Mouse (Mus musculus): ENCODE data around the gene Ptpn21.

Ptpn21 gene

DNA sequence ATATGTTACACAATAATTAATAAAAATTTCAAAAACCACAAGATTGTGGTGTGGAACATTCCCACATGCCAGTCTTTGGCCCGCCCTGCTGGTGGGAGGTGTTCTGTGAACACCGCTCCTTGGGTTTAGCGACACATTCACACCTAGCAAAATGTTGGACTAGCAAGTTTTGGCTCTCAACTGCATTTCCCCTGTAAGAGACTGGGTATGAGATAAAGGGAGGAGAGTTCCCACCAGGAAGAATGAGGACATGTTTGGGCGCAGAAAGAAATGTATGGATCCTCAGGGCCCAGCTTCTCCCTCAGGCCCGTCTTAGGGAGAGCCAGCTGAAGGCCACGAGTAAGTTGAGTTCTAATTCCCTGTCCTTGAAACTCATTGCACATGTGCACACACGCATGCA lies 74.6 kb downstream of the Ptpn21 start:
- DNase-seq (ENCODE audit: low spot score), result no peak

DNA sequence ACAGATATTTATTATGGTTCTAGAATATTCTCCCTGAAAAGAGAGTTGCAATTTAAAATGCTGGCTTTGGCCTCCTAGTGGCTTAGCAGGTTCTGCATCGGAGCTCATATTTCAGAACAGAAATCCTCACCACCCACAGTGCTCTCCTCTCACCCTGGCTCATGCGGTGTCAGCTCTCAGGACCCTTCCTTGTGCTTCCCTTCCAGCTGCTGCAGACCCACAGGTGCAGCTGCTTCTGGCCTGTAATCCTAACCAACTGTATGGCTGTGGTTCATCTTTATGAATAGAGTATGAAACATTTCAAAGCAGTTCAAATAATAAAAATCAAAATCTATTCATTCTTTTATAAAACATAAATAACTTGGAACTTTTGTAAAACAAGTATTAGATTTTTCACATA lies 80.3 kb downstream of the Ptpn21 start:
- no peak for DNase-seq (ENCODE audit: low spot score)

DNA sequence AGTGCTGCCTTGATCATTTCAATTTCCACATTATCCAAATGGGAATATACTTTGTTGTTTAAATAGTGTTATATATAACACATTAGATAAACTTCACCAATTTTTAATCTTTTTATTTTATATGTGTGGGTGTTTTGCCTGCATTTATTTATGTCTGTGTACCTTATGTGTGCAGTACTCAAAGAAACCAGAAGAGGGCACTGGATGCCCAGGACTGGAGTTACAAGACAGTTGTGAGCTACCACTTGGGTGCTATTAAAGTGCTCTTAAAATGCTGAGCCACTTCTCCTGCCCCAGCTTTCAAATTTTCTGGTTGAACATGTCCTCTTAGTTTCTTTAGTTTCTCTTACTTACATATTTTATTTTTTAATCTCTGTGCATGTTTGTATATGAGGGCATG lies 92.4 kb downstream of the Ptpn21 start:
- no peak for DNase-seq (ENCODE audit: low spot score)

DNA sequence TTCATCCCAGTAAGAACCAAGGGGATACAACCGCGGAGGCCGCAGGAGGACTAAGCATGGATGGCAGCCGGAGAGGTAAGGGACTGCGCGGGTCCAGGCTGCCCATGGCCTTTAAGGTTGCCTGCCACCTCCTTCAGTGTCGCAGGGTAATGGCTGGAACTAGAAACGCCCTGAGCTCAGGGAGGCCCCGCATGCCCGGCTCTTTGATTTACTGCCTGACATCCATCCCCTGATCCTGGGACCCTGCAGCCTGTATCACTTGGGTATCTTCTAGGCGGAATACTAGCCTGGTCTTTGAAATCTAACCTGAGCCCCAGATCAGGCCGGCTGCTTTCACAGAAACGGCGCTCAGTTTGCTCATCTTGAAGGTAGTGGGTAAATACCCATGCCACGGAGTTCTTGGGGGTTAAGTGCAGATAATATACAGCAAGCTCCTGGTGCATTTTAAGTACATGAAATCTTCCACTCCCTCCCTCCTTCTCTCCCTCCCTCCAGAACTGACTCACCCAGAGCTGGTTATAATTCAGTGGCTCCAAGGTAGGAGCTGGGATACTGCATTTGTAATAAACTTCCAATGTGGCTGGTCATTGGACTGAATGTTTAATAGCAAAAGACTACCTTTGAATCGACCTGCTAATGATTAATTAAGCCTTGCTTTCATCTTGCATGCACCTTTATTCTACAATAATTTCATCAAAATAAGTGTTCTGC lies 108.8 kb downstream of the Ptpn21 start:
- no peak for DNase-seq (ENCODE audit: low spot score)

DNA sequence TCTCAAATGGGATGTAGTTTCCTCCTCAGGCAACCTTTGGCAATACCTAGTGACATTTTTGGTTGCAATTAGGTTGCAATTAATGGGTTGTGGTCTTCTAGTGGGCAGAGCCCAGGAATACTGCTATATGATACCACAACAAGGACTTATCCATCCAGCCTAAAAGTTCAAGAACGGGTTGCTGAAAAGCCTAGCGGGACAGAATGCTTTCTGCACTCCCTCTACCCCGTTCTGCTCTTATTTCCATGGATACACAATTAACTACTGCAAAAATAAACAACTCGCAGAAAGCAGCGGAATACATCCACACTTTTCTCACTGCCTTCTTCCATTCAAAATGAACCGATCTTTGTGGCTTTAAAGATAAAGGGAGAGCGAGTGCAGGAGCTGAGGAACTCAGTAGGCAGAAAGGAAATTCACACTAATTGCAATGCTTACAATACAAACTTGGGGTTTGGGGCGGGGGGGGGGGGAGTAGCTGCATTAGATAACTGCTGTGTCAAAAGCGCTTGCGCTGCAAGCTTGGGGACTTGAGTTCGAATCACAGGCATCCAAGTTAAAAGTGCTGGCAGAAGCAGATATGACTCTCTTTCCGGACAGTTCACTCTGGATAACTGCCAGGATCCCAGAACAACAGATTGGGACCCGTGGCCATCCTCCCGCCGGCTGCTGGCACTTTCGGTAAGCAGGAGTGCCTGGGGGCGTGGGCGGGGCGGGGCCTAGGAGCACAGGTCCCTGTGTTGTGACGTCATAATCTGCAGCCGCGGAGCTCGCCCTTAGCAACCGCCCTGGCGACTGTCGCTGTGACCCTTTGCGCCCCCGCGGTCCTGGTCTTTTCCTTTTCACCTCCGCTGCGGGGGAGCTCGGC lies 109.6 kb downstream of the Ptpn21 start, which contains the start of gene Spata7:
Gene Spata7, plus strand, starts transcription at position 766 of the 868 bp plus-strand sequence.
- peak; percentile 80 for DNase-seq (ENCODE audit: low spot score)
